8 mouse cellular contexts compared by ENCODE assay signal in the genomic region with DNA sequence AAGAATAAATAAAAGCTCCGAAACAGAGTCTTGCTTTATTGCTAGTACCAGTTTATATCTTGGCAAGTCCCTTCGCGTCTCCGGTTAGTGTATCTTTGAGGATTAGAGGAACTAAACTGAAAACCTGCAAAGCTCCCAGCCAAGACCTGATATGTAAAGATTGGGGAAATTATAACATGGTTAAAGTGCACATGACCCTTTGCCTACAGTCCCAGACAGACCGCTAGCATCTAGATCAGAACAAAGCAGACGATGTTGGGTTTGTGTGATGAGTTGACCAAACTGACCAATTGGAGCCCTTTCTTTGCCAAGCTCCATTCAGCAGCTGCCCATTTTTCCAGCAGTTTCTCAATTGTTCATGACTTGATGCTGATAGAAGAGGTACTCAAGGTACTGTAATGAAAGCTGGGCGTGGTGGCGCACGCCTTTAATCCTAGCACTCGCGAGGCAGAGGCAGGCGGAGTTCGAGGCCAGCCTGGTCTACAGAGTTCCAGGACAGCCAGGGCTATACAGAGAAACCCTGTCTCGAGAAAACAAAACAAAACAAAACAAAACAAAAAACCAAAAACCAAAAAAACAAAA. TPM values are rescaled to one million over a fixed set of nuclear protein-coding genes. Genes with fewer than 3 reads are reported as not detected.
DNase-seq lines count a peak whose midpoint lies in the region; ATAC-seq lines count a peak whose summit lies in the region.

No protein-coding gene starts in this region.

- peaks cover 73% of the 10 kb centered on the region for H3K4me1 ChIP-seq in megakaryocyte, embryonic 14.5 days
- H3K4me1 ChIP-seq in limb, embryonic 11.5 days (ENCODE audit: control insufficient read depth, insufficient read depth, low read length) = peaks cover 22% of the 10 kb centered on the region
- peaks cover 31% of the 10 kb centered on the region for H3K4me1 ChIP-seq in stomach, embryonic 14.5 days (ENCODE audit: control insufficient read depth, insufficient read depth, low read length)

- H3K9ac ChIP-seq in limb, embryonic 11.5 days (ENCODE audit: low read length) = no peak overlapping the region
- H3K9ac ChIP-seq in stomach, embryonic 14.5 days (replicated peaks; ENCODE audit: low read depth, low read length) = no peak overlapping the region

- H3K36me3 ChIP-seq in megakaryocyte, embryonic 14.5 days (replicated peaks; ENCODE audit: low read length) = peaks cover 39% of the 10 kb centered on the region
- peaks cover 19% of the 10 kb centered on the region for H3K36me3 ChIP-seq in limb, embryonic 11.5 days (ENCODE audit: control insufficient read depth, insufficient read depth, low read length)
- peaks cover 25% of the 10 kb centered on the region for H3K36me3 ChIP-seq in stomach, embryonic 14.5 days (ENCODE audit: control insufficient read depth, insufficient read depth, low read length)

- no peak overlapping the region for H3K27ac ChIP-seq in limb, embryonic 11.5 days (replicated peaks; ENCODE audit: low read depth, low read length)
- H3K27ac ChIP-seq in stomach, embryonic 14.5 days (ENCODE audit: low read length) = no peak overlapping the region

- DNase-seq in adrenal gland, adult (ENCODE audit: inconsistent age in 2 of 2, low spot score in 1 of 2) = peak; percentile 25 to 36
- no peak for DNase-seq in adrenal gland, adult 2 months
- no peak for DNase-seq in limb, embryonic 11.5 days (ENCODE audit: low spot score)
- DNase-seq in testis, postnatal 10 days (ENCODE audit: low spot score) = no peak
- DNase-seq in layer of hippocampus, postnatal 36 days = no peak

- ATAC-seq in megakaryocyte, adult 5-6 weeks (ENCODE audit: poor library complexity, severe bottlenecking) = no peak
- no peak for ATAC-seq in limb, embryonic 11.5 days (ENCODE audit: insufficient number of reproducible peaks, low FRiP score, low TSS enrichment, low read depth)
- no peak for ATAC-seq in stomach, embryonic 14.5 days (ENCODE audit: insufficient number of reproducible peaks, insufficient read depth, low FRiP score, low read depth)

- peak overlapping the region; percentile 94; the same call in 1 of the 2 replicates for H3K4me2 ChIP-seq in limb, embryonic 11.5 days (ENCODE audit: low read depth, severe bottlenecking)
- peak overlapping the region; percentile 94 for H3K4me2 ChIP-seq in stomach, embryonic 14.5 days (replicated peaks; ENCODE audit: low read depth, low read length)

- peak overlapping the region; percentile 93 for H3K4me3 ChIP-seq in megakaryocyte, embryonic 14.5 days (replicated peaks)
- H3K4me3 ChIP-seq in limb, embryonic 11.5 days (ENCODE audit: low read depth, low read length) = peak overlapping the region; percentile 76; the same call in 1 of the 2 replicates
- H3K4me3 ChIP-seq in stomach, embryonic 14.5 days (ENCODE audit: low read depth, low read length) = peak overlapping the region; percentile 77

- H3K27me3 ChIP-seq in megakaryocyte, embryonic 14.5 days (replicated peaks) = no peaks in the 10 kb centered on the region
- H3K27me3 ChIP-seq in limb, embryonic 11.5 days (ENCODE audit: control insufficient read depth, insufficient read depth, low read length) = no peaks in the 10 kb centered on the region
- no peaks in the 10 kb centered on the region for H3K27me3 ChIP-seq in stomach, embryonic 14.5 days (ENCODE audit: control insufficient read depth, insufficient read depth, low read length)

- 93% methylated on average over 14 of the region's 14 CpGs for WGBS in limb, embryonic 11.5 days
- 90% methylated on average over 14 of the region's 14 CpGs for WGBS in stomach, embryonic 14.5 days

- no peaks in the 10 kb centered on the region for H3K9me3 ChIP-seq in megakaryocyte, embryonic 14.5 days
- no peaks in the 10 kb centered on the region for H3K9me3 ChIP-seq in limb, embryonic 11.5 days (ENCODE audit: control insufficient read depth, low read length)
- no peaks in the 10 kb centered on the region for H3K9me3 ChIP-seq in stomach, embryonic 14.5 days (ENCODE audit: control insufficient read depth, low read depth, low read length)

RNA-seq across cellular contexts. Expression of gene Rpl35, which starts 0.8 kb away (rescaled TPM):
- total RNA-seq in adrenal gland, adult 2 months (2021) = 100 to 1,000 TPM; 510 to 597 TPM
- polyA plus RNA-seq in adrenal gland, adult 2 months (2012; rRNA removed) = 58.5 and 60.0 TPM in 2 replicates
- polyA plus RNA-seq in megakaryocyte, embryonic 14.5 days (2012; ENCODE audit: insufficient read depth, low replicate concordance) = 34.1 and 180 TPM in 2 replicates
- 377 and 387 TPM in 2 replicates for total RNA-seq in megakaryocyte, adult 5-6 weeks (2015)
- 757 and 843 TPM in 2 replicates for total RNA-seq in megakaryocyte, adult 5-6 weeks (2017)
- polyA plus RNA-seq in limb, embryonic 11.5 days (2014; fragmentation: Nextera tagmentation; extraction: Ambion mirVana) = 1,159 and 1,170 TPM in 2 replicates
- 1,103 and 1,116 TPM in 2 replicates for polyA plus RNA-seq in stomach, embryonic 14.5 days (2014; fragmentation: Nextera tagmentation; extraction: Ambion mirVana)
- total RNA-seq in layer of hippocampus, postnatal 36 days (2021) = 100 to 1,000 TPM; 261 to 262 TPM

RNA-seq across cellular contexts. Expression of gene Arpc5l, which starts 1.1 kb away (rescaled TPM):
- 10 to 100 TPM; 66.7 to 78.4 TPM for total RNA-seq in adrenal gland, adult 2 months (2021)
- polyA plus RNA-seq in adrenal gland, adult 2 months (2012; rRNA removed) = 56.4 and 66.7 TPM in 2 replicates
- 83.7 and 123 TPM in 2 replicates for polyA plus RNA-seq in megakaryocyte, embryonic 14.5 days (2012; ENCODE audit: insufficient read depth, low replicate concordance)
- total RNA-seq in megakaryocyte, adult 5-6 weeks (2015) = 65.4 and 69.5 TPM in 2 replicates
- 38.7 and 49.5 TPM in 2 replicates for total RNA-seq in megakaryocyte, adult 5-6 weeks (2017)
- 106 and 115 TPM in 2 replicates for polyA plus RNA-seq in limb, embryonic 11.5 days (2014; fragmentation: Nextera tagmentation; extraction: Ambion mirVana)
- 119 and 124 TPM in 2 replicates for polyA plus RNA-seq in stomach, embryonic 14.5 days (2014; fragmentation: Nextera tagmentation; extraction: Ambion mirVana)
- total RNA-seq in layer of hippocampus, postnatal 36 days (2021) = 100 to 1,000 TPM in 1 of 2 experiments, 10 to 100 TPM in 1; 92.9 to 106 TPM

RNA-seq across cellular contexts. Expression of gene Wdr38, which starts 9.0 kb away (rescaled TPM):
- under 1 TPM; 0.43 to 0.52 TPM for total RNA-seq in adrenal gland, adult 2 months (2021)
- 0.43 and 1.2 TPM in 2 replicates for polyA plus RNA-seq in adrenal gland, adult 2 months (2012; rRNA removed)
- 0.44 TPM in 1 of 2 replicates, not detected in the other for polyA plus RNA-seq in megakaryocyte, embryonic 14.5 days (2012; ENCODE audit: insufficient read depth, low replicate concordance)
- total RNA-seq in megakaryocyte, adult 5-6 weeks (2015) = 0.29 and 0.34 TPM in 2 replicates
- total RNA-seq in megakaryocyte, adult 5-6 weeks (2017) = 0.16 and 0.84 TPM in 2 replicates
- 1.1 and 1.7 TPM in 2 replicates for polyA plus RNA-seq in limb, embryonic 11.5 days (2014; fragmentation: Nextera tagmentation; extraction: Ambion mirVana)
- 1.1 and 1.8 TPM in 2 replicates for polyA plus RNA-seq in stomach, embryonic 14.5 days (2014; fragmentation: Nextera tagmentation; extraction: Ambion mirVana)
- total RNA-seq in layer of hippocampus, postnatal 36 days (2021) = under 1 TPM; 0.51 to 0.65 TPM

RNA-seq across cellular contexts. Expression of gene Golga1, which starts 59.1 kb away (rescaled TPM):
- total RNA-seq in adrenal gland, adult 2 months (2021) = 10 to 100 TPM; 26.5 to 26.9 TPM
- 4.0 and 7.3 TPM in 2 replicates for polyA plus RNA-seq in adrenal gland, adult 2 months (2012; rRNA removed)
- 0.32 TPM in 1 of 2 replicates, not detected in the other for polyA plus RNA-seq in megakaryocyte, embryonic 14.5 days (2012; ENCODE audit: insufficient read depth, low replicate concordance)
- total RNA-seq in megakaryocyte, adult 5-6 weeks (2015) = 10.4 and 11.8 TPM in 2 replicates
- total RNA-seq in megakaryocyte, adult 5-6 weeks (2017) = 22.1 and 24.6 TPM in 2 replicates
- polyA plus RNA-seq in limb, embryonic 11.5 days (2014; fragmentation: Nextera tagmentation; extraction: Ambion mirVana) = 30.2 and 33.4 TPM in 2 replicates
- 36.1 and 38.6 TPM in 2 replicates for polyA plus RNA-seq in stomach, embryonic 14.5 days (2014; fragmentation: Nextera tagmentation; extraction: Ambion mirVana)
- total RNA-seq in layer of hippocampus, postnatal 36 days (2021) = 10 to 100 TPM; 33.2 to 39.0 TPM

Comparison
In these comparisons a context has a peak if more than half of its experiments do, and no peak if none do; other contexts are left out.
1. DNase-seq: peak in adrenal gland, adult (2 of 2); none in adrenal gland, adult 2 months (single experiment), limb, embryonic 11.5 days (single experiment), testis, postnatal 10 days (single experiment) and layer of hippocampus, postnatal 36 days (0 of 2).
2. Peak in every context shown above with its lines, with median percentiles within 50 percentile points of each other: H3K4me3 ChIP-seq.